Mouse (Mus musculus) embryonic facial prominence, embryonic 11.5 days (tissue): ENCODE results near the gene Olfr348. TPM values are rescaled to one million over a fixed set of nuclear protein-coding genes. Genes with fewer than 3 reads are reported as not detected.

Source experiments
- ATAC-seq: fragments of 200-750 bp; cut with Nextera tagmentation; replicated peaks from 2 replicates; pipeline ENCODE4 v1.8.0; 2017; ENCODE audit warnings: low read depth; ENCODE audit not compliant: insufficient number of reproducible peaks, low FRiP score, low TSS enrichment
- DNase-seq: peaks from one replicate; pipeline ENCODE4 v3.0.0-alpha.2; 2015; ENCODE audit warnings: low spot score
- H3K27ac ChIP-seq: fragments of 300-500 bp; sonication (generic); replicated peaks from 2 replicates; pipeline ENCODE4 v1.5.1; 2014; ENCODE audit warnings: mild to moderate bottlenecking, low read depth, low read length, control low read depth
- H3K27me3 ChIP-seq: fragments of 300-500 bp; sonication (generic); 2 replicates; pipeline ENCODE4 v1.6.1; 2014; ENCODE audit warnings: mild to moderate bottlenecking, low read length, moderate library complexity, mixed read lengths; ENCODE audit not compliant: control insufficient read depth, insufficient read depth
- H3K36me3 ChIP-seq: fragments of 300-500 bp; sonication (generic); replicated peaks from 2 replicates; pipeline ENCODE4 v1.6.1; 2014; ENCODE audit warnings: low read depth, mild to moderate bottlenecking, low read length, moderate library complexity, mixed read lengths; ENCODE audit not compliant: control insufficient read depth, insufficient read depth
- H3K4me1 ChIP-seq: fragments of 300-500 bp; sonication (generic); 2 replicates; pipeline ENCODE4 v1.6.1; 2014; ENCODE audit warnings: low read length, mixed read lengths; ENCODE audit not compliant: control insufficient read depth, insufficient read depth
- H3K4me2 ChIP-seq: fragments of 300-500 bp; sonication (generic); 2 replicates; pipeline ENCODE4 v1.6.1; 2014; ENCODE audit warnings: low read depth, mild to moderate bottlenecking, control low read depth, low read length, moderate library complexity
- H3K4me3 ChIP-seq: fragments of 300-500 bp; sonication (generic); 2 replicates; pipeline ENCODE4 v1.5.1; 2014; ENCODE audit warnings: low read depth, low read length, control low read depth
- H3K9ac ChIP-seq: fragments of 300-500 bp; sonication (generic); replicated peaks from 2 replicates; pipeline ENCODE4 v1.6.1; 2014; ENCODE audit warnings: mild to moderate bottlenecking, control low read depth, low read length
- H3K9me3 ChIP-seq: fragments of 300-500 bp; sonication (generic); replicated peaks from 2 replicates; pipeline ENCODE4 v1.6.1; 2016; ENCODE audit warnings: mild to moderate bottlenecking, low read length, inconsistent platforms, mixed read lengths; ENCODE audit not compliant: control insufficient read depth
- WGBS: fragments of 180-500 bp; shearing (Covaris S2); extraction: QIAGEN DNeasy Blood & Tissue Kit; methylation state at CpG from one replicate; pipeline ENCODE4 v1.1.7; 2014; 5-methylcytosine and 5-hydroxymethylcytosine counted together
- polyA plus RNA-seq: library from polyadenylated mRNA; unstranded; fragments of >200 nt; fragmentation: Nextera tagmentation; extraction: Ambion mirVana; gene quantifications from 2 replicates; pipeline ENCODE4 v1.2.1, GENCODE M21; 2014

The Olfr348 gene
- polyA plus RNA-seq = not detected in 2 replicates

- H3K36me3 ChIP-seq = no peaks in the 10 kb centered on the region
- no peak within 1 kb of the TSS for H3K4me2 ChIP-seq
- DNase-seq = no peak
- H3K9me3 ChIP-seq = no peaks in the 10 kb centered on the region
- 78% methylated on average over 2 of the region's 2 CpGs for WGBS
- no peak within 1 kb of the TSS for H3K27ac ChIP-seq
- no peaks in the 10 kb centered on the region for H3K27me3 ChIP-seq
- no peak within 1 kb of the TSS for H3K9ac ChIP-seq
- no peaks in the 10 kb centered on the region for H3K4me1 ChIP-seq
- ATAC-seq = no peak
- no peak within 1 kb of the TSS for H3K4me3 ChIP-seq
Measured at GRCm38 (mm10) chr2:36783976-36784375, at the start of gene Olfr348. Gene Olfr348, plus strand, starts transcription at chr2:36784276.

GRCm38 (mm10) chr2:36736226-36736625 lies 47.9 kb upstream of the Olfr348 start:
- no peak overlapping the region for H3K4me3 ChIP-seq
- ATAC-seq (no peak), DNase-seq (no peak)
- WGBS = 60% methylated on average over 3 of the region's 3 CpGs
- H3K36me3 ChIP-seq = no peaks in the 10 kb centered on the region
- H3K9me3 ChIP-seq = no peaks in the 10 kb centered on the region
- H3K27ac ChIP-seq = no peak overlapping the region
- no peaks in the 10 kb centered on the region for H3K4me1 ChIP-seq
- no peaks in the 10 kb centered on the region for H3K27me3 ChIP-seq
- no peak overlapping the region for H3K9ac ChIP-seq
- no peak overlapping the region for H3K4me2 ChIP-seq

DNA sequence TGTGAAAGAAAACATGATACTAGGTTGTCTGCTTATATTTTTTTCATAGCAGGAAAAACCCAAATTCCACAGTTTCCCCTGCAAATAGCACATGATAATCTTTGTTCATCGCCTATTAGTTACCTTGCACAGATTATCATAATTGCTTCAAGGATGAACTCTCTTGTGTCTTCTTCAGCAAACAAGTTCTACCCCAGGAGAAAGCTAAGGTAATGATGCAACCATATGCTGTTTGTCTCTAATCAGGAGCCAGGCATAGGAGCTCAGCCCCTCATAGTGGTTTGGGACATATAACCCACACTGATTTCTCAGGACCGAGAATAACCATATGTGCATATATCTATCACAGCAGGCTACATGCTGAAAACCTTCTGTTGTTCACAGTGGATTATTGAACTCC lies 6.2 kb downstream of the Olfr348 start, which contains the start of gene Olfr50:
Olfr50 (plus strand) TSS at position 301 of the 400 bp plus-strand sequence.
- DNase-seq = no peak
- H3K9ac ChIP-seq = no peak within 1 kb of the TSS
- ATAC-seq = no peak
- no peak within 1 kb of the TSS for H3K4me2 ChIP-seq
- no peak within 1 kb of the TSS for H3K4me3 ChIP-seq
- no peak within 1 kb of the TSS for H3K27ac ChIP-seq
- H3K4me1 ChIP-seq = no peaks in the 10 kb centered on the region
- no peaks in the 10 kb centered on the region for H3K36me3 ChIP-seq
- H3K9me3 ChIP-seq = no peaks in the 10 kb centered on the region
- 85% methylated on average over 2 of the region's 2 CpGs for WGBS
- no peaks in the 10 kb centered on the region for H3K27me3 ChIP-seq

- WGBS = 73% methylated on average over 1 of the region's 1 CpGs
- no peak within 1 kb of the TSS for H3K4me3 ChIP-seq
- H3K4me1 ChIP-seq = no peaks in the 10 kb centered on the region
- H3K9me3 ChIP-seq = no peaks in the 10 kb centered on the region; the same call in 1 of the 2 replicates
- H3K36me3 ChIP-seq = no peaks in the 10 kb centered on the region
- no peak for ATAC-seq
- DNase-seq = no peak
- H3K4me2 ChIP-seq = no peak within 1 kb of the TSS
- H3K9ac ChIP-seq = no peak within 1 kb of the TSS
- no peaks in the 10 kb centered on the region for H3K27me3 ChIP-seq
- no peak within 1 kb of the TSS for H3K27ac ChIP-seq
Measured at GRCm38 (mm10) chr2:36816932-36817331, 32.9 kb downstream of the Olfr348 start, which contains the start of gene Olfr3. Gene Olfr3, minus strand, starts transcription at chr2:36817032.

Other genes starting within 250 kb of the Olfr348 start
- not detected in 2 replicates for gene Olfr344, start 217.6 kb upstream of the Olfr348 start, polyA plus RNA-seq
- not detected in 2 replicates for gene Olfr345, start 144.2 kb upstream of the Olfr348 start, polyA plus RNA-seq
- not detected in 2 replicates for gene Olfr346, start 98.5 kb upstream of the Olfr348 start, polyA plus RNA-seq
- not detected in 2 replicates for gene Olfr347, start 52.4 kb upstream of the Olfr348 start, polyA plus RNA-seq
- not detected in 2 replicates for gene Olfr50, start 6.3 kb downstream of the Olfr348 start, polyA plus RNA-seq
- gene Olfr3, start 32.8 kb downstream of the Olfr348 start, polyA plus RNA-seq = not detected in 2 replicates
- not detected in 2 replicates for gene Olfr350, start 62.0 kb downstream of the Olfr348 start, polyA plus RNA-seq
- gene Olfr351, start 78.4 kb downstream of the Olfr348 start, polyA plus RNA-seq = not detected in 2 replicates
- gene Olfr352, start 84.2 kb downstream of the Olfr348 start, polyA plus RNA-seq = not detected in 2 replicates
- not detected in 2 replicates for gene Olfr353, start 108.7 kb downstream of the Olfr348 start, polyA plus RNA-seq
- not detected in 2 replicates for gene Olfr354, start 121.4 kb downstream of the Olfr348 start, polyA plus RNA-seq
- gene Olfr355, start 144.6 kb downstream of the Olfr348 start, polyA plus RNA-seq = not detected in 2 replicates
- not detected in 2 replicates for gene Olfr356, start 152.8 kb downstream of the Olfr348 start, polyA plus RNA-seq
- not detected in 2 replicates for gene Olfr357, start 209.6 kb downstream of the Olfr348 start, polyA plus RNA-seq
- not detected in 2 replicates for gene Olfr358, start 225.1 kb downstream of the Olfr348 start, polyA plus RNA-seq